Mouse (Mus musculus) gastrocnemius, postnatal 10 days (tissue): Measurements from ENCODE around the gene Heatr5a. TPM values are rescaled to one million over a fixed set of nuclear protein-coding genes. Genes with fewer than 3 reads are reported as not detected.

Experiments used
- DNase-seq: peaks from one replicate; pipeline ENCODE4 v3.0.0; 2021; ENCODE audit warnings: mixed read lengths
- long read RNA-seq, 2 experiments: library from polyadenylated mRNA; stranded (forward); transcript quantifications; one replicate each; pipeline ENCODE4 v2.0.0; 2021
- total RNA-seq, 2 experiments: library from RNA; stranded (reverse); gene quantifications; 2 replicates each; pipeline ENCODE4 v1.2.3; 2021

The Heatr5a gene
- 10 to 100 TPM; 19.6 to 25.6 TPM for total RNA-seq
- long read RNA-seq, experiment 1, full-length matches to known transcripts: 5 of 12 reads
- long read RNA-seq, experiment 1, partial matches to known transcripts: 0 of 12 reads
- long read RNA-seq, experiment 1, other reads (novel, unspliced or antisense): 7 of 12 reads
- long read RNA-seq, experiment 2, full-length matches to known transcripts: 2 of 11 reads
- long read RNA-seq, experiment 2, partial matches to known transcripts: 3 of 11 reads
- long read RNA-seq, experiment 2, other reads (novel, unspliced or antisense): 6 of 11 reads

- DNase-seq: peak; percentile 94
Measured at GRCm38 (mm10) chr12:51971070-51971664, at the start of gene Heatr5a. Gene Heatr5a, minus strand, starts transcription at chr12:51971321.

DNA sequence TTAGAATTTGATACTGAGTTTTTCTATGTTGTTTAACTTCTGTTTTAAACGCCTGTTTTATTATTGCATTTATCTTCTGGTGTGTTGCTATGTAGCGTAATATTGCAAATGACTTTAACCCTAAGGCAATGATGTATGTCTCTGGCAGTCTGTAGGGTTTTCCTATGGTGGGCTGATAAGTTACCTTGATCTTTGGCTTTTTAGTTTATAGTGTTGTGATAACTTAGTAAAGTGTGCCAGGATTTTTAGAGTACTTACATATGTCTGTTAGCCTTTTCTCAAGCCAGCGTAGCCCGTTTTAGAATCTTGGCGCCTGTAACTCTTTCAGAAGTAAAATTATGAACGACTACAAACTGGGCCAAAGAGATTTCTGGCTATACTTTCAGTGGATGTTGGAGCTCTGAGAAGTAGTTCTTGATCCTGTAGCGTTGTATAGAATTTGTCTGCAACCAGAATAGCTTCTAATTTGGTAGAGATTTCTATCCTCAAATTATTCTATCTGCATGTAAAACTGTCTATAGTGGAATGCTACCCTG lies 43.4 kb upstream of the Heatr5a start:
- DNase-seq: no peak

- DNase-seq: no peak
Measured at GRCm38 (mm10) chr12:52014044-52014443, 42.9 kb upstream of the Heatr5a start.

DNA sequence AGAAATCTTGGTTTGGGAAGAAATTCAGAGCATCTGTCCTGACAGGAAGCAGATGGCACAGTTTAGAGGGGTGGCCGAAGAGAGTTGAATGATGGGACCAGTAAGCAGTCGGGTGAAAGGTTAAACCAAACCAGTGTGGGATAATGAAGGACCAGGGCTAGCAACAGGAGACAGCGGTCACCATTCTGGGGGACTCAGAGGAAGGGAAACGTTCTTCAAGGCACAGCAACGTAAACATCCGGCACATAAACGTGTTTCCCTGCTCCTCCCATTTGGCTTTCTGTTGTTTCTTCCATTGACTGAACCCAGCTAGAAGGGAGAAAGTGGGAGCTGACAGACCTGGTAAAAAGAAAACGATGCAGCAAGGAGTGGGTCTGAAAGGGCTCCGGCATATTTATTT lies 42.2 kb upstream of the Heatr5a start:
- no peak for DNase-seq

- no peak for DNase-seq
Measured at GRCm38 (mm10) chr12:52012159-52012558, 41.0 kb upstream of the Heatr5a start.

DNA sequence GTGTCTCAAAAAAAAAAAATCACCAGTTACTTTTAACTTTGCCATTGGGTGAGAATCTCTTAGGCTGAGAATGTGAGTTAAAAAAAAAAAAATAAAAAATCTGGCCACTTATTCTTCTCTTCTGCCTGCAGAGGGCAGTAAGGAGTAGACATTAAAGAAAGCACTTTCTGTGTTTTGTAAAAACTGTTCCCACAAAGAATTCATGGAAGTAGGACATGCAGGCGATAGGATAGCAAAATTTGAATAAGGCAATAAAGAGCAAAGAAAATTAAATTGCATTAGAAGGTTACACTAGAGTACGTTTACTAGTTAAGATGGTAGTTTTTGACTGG lies 39.5 kb upstream of the Heatr5a start:
- no peak for DNase-seq

GRCm38 (mm10) chr12:52009928-52010629 lies 39.0 kb upstream of the Heatr5a start:
- DNase-seq: no peak

GRCm38 (mm10) chr12:52006633-52006994 lies 35.5 kb upstream of the Heatr5a start:
- no peak for DNase-seq

DNA sequence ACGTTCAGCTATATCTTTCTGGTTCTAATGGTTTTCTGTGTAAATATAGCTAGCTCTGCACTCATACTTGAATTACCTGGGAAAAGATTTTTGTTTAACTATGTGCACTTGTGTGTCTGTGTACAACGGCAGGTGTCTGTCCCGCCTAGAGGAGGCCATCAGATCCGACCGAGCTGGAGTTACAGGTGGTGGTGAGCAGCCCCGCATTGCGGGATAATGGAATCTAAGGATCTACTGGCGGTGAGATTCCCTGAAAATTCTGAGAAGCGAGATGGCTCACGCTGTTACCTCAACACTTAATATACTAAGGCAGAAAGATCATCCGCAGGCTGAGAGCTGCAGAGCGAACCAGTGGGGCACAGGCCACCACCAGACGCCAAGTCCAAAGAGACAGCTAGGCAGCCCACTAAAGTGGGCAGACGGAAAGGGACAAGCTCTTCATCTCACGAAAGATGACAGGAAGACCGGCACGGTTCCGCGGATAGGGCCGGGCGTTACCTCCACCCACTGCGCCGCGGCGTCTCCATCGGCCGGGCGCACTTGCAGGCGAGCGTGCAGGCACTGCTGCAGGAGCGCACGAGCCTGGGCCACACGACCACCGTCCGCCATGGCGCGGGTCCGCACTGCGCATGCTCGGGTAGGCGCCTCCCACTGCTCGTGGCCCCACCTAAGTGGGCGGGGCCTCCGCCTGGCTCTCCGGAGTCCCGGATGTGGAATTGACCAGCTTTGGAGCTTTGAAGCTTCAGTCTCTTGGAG lies 34.9 kb upstream of the Heatr5a start, which contains the start of gene Dtd2:
Dtd2 (minus strand) TSS at position 625 of the 756 bp plus-strand sequence.
- peak; percentile 97 for DNase-seq

DNA sequence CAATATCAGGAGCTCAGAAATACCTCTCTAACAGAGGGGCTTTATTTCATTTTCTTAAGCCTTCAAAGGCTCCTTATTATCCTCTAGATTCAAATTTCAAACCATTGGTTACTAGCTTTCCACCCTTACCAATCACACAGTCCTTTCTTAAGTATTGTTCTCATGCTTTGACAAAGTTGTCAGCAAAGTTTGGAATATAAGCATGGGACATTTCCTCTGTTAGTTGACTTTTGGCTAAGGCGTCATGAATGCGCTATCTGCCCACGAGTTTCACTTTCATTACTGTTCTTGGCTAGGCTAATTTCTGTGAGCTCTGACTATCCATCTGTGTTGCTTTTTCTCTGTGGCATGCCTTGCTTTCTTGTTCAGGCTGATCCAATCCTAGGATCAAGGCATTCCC lies 31.6 kb upstream of the Heatr5a start:
- no peak for DNase-seq

- DNase-seq: peak; percentile 23
Measured at GRCm38 (mm10) chr12:52001544-52001943, 30.4 kb upstream of the Heatr5a start.

DNA sequence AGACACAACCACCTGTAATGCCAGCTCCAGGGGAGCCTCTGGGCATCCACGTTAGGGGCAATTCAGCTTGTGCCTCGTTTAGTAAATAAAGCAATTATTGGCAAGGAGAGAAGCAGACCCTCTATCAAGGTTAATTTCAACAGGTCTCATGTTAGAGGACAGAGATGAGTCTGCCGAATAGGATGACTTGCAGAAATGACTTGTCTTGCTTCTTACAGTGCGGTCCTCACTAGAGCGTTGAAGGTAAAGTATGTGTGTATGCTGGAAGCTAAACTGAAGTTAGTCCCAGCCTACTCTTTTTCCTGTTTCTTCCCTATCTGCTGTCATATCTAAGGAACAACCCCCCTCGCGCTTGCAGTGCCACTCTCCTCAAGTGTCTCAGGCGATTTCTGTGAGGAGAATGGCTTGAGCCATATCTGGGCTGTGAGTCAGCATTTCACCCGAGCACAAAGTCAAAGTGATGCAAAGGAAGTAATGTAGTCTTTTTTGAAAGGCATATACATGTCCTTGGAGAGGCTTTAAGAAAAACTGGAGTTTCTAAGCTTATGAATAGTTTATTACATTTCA lies 27.3 kb upstream of the Heatr5a start:
- no peak for DNase-seq

DNA sequence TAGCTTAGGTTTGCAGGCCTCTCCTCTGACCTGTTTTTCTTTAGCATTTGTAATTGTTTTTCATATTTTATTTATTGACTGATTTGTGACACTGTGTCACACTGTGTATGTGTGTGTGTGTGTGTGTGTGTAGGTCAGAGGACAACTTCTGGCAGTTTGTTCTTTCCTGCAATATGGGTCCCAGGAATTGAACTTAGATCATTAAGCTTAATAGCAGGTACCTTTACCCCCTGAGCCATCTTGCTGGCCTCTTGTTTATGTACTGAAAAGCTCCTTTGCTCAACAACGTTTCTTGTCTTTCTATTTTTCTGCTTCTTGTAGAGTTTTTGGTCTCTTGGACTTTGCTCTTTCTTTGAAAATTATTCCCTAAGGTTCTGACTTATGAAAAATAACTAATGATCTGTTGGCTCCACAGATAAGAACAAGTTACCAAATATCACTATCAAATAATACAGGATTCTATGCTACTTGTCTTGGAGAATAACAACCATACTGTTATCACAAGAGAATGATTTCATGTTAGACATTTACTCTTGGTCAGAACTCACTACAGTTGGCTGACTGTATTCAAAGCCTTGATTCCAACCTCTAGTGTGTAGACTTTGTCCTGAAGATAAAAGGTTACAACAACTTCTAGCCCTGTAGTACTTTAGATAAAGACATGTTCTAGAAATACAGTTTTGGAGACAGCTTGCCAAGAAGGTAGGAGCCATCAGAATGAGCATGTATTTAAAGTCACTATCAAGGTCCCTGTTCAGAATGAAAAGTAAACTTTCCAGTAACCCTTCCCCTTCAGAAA lies 24.8 kb upstream of the Heatr5a start:
- no peak for DNase-seq

- no peak for DNase-seq
Measured at GRCm38 (mm10) chr12:51990629-51991028, 19.5 kb upstream of the Heatr5a start.

- DNase-seq: no peak
Measured at GRCm38 (mm10) chr12:51988536-51988935, 17.4 kb upstream of the Heatr5a start.

DNA sequence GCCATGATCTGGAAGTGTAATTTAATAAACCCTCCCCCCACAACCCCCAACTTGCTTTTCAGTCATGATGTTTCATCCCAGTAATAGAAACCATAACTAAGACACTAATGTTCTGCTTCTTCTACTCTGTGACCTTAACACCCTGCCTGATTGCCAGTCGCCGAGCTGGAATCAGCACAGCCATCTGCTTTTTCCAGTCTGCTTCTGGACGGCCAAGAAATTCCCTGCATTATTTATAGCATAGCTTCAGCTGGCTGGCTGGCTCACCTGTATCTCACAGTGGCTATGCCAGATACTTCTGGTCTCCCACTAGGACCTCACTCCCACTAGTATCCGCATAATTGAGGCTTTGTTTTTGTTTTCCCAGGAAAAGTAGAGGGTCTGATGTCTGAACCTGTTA lies 14.7 kb upstream of the Heatr5a start:
- DNase-seq: no peak

DNA sequence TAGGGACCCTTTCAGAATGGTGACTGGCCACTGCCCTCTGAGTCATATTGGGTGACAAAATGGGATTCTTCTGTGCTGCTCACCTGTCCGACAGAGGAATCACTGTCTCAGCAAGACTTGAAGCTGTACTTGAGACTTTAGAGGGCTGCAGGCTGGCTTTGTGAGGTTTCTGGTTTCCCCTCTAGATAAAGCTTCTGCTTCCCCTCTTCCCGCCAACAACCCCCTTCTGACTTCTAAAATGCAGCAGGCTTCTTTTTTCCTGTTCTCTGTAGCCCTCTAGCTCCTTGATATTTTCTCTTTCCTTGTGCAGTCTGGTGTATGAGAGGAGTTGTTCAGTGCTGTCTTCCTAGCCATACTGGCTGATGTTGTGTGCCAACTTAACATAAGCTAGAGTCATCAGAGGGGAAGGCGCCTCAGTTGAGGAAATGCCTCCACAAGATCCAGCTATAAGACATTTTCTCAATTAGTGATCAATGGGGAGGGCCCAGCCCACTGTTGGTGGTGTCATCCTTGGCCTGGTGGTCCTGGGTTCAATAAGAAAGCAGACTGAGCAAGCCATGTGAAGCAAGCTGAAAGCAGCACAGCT lies 14.1 kb upstream of the Heatr5a start:
- no peak for DNase-seq

DNA sequence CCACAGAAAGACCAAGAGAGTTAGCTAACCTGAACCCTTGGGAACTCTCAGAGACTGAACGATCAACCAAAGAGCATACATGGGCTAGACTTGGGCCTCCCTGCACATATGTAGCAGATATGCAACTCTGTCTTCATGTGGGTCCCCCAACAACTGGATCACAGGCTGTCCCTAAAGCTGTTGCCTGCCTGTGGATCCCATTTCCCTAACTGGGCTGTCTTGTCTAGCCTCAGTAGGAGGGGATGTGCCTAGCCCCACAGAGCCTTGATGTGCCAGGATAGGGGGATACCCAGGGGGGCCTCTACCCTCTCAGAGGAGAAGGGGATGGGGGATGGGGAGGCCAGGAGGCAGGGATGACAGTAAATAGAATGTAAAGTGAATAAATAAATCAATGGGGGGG lies 12.5 kb upstream of the Heatr5a start:
- no peak for DNase-seq

GRCm38 (mm10) chr12:51976531-51976930 lies 5.4 kb upstream of the Heatr5a start:
- DNase-seq: no peak

- no peak for DNase-seq
Measured at GRCm38 (mm10) chr12:51974381-51974780, 3.3 kb upstream of the Heatr5a start.
